Mouse (Mus musculus): ENCODE results near the gene Iqgap2.

Gene Iqgap2

GRCm38 (mm10) chr13:95826178-95826577 lies 65.5 kb downstream of the Iqgap2 start:
- DNase-seq: no peak

- DNase-seq: no peak
Observed at GRCm38 (mm10) chr13:95822918-95823317, 68.8 kb downstream of the Iqgap2 start.

GRCm38 (mm10) chr13:95820071-95820470 lies 71.7 kb downstream of the Iqgap2 start:
- no peak for DNase-seq

- DNase-seq: no peak
Observed at GRCm38 (mm10) chr13:95818941-95819340, 72.8 kb downstream of the Iqgap2 start.

- no peak for DNase-seq
Observed at GRCm38 (mm10) chr13:95813643-95814042, 78.1 kb downstream of the Iqgap2 start.

- DNase-seq: no peak
Observed at GRCm38 (mm10) chr13:95810796-95811195, 80.9 kb downstream of the Iqgap2 start.

GRCm38 (mm10) chr13:95807106-95807750 lies 84.5 kb downstream of the Iqgap2 start:
- DNase-seq: no peak

GRCm38 (mm10) chr13:95805469-95806166 lies 86.1 kb downstream of the Iqgap2 start:
- DNase-seq: no peak

- DNase-seq: no peak
Observed at GRCm38 (mm10) chr13:95804113-95804512, 87.6 kb downstream of the Iqgap2 start.

- DNase-seq: peak; percentile 46
Observed at GRCm38 (mm10) chr13:95800925-95801324, 90.8 kb downstream of the Iqgap2 start.

GRCm38 (mm10) chr13:95799322-95799721 lies 92.4 kb downstream of the Iqgap2 start:
- no peak for DNase-seq

GRCm38 (mm10) chr13:95798721-95799120 lies 93.0 kb downstream of the Iqgap2 start:
- no peak for DNase-seq

- DNase-seq: no peak
Observed at GRCm38 (mm10) chr13:95797530-95797929, 94.2 kb downstream of the Iqgap2 start.

GRCm38 (mm10) chr13:95794346-95794745 lies 97.4 kb downstream of the Iqgap2 start:
- DNase-seq: no peak

- no peak for DNase-seq
Observed at GRCm38 (mm10) chr13:95790883-95791282, 100.8 kb downstream of the Iqgap2 start.

GRCm38 (mm10) chr13:95788631-95789376 lies 102.9 kb downstream of the Iqgap2 start:
- DNase-seq: no peak

- DNase-seq: no peak
Observed at GRCm38 (mm10) chr13:95782969-95783332, 108.8 kb downstream of the Iqgap2 start.

- no peak for DNase-seq
Observed at GRCm38 (mm10) chr13:95782311-95782968, 109.3 kb downstream of the Iqgap2 start.

- DNase-seq: no peak
Observed at GRCm38 (mm10) chr13:95780038-95780437, 111.7 kb downstream of the Iqgap2 start.

GRCm38 (mm10) chr13:95779261-95779660 lies 112.5 kb downstream of the Iqgap2 start:
- no peak for DNase-seq

GRCm38 (mm10) chr13:95778761-95779161 lies 113.0 kb downstream of the Iqgap2 start:
- no peak for DNase-seq

- DNase-seq: peak; percentile 46
Observed at GRCm38 (mm10) chr13:95777651-95778391, 113.9 kb downstream of the Iqgap2 start.

- DNase-seq: peak; percentile 18
Observed at GRCm38 (mm10) chr13:95777237-95777636, 114.5 kb downstream of the Iqgap2 start.

Measured in cerebellum, adult 9-11 months (tissue).